Mouse (Mus musculus) urinary bladder, postnatal 10 days (tissue): Measurements from ENCODE around the gene Fam205a1.
"Not testable (repeated sequence)": the region's sequence is repeated elsewhere in the genome, so short reads cannot be mapped to it uniquely, and the experiment has no call there.

Source experiments
- DNase-seq: peaks from one replicate; pipeline ENCODE4 v3.0.0; 2022; ENCODE audit warnings: low spot score

The Fam205a1 gene

GRCm38 (mm10) chr4:42853788-42854187 is at the start of gene Fam205a1:
Gene Fam205a1 (minus strand): TSS chr4:42853888.
- DNase-seq: not testable (repeated sequence)

- no peak for DNase-seq
Observed at GRCm38 (mm10) chr4:42902730-42903129, 49.0 kb upstream of the Fam205a1 start.

GRCm38 (mm10) chr4:42902174-42902573 is 48.5 kb upstream of the Fam205a1 start:
- DNase-seq: no peak

GRCm38 (mm10) chr4:42900878-42901277 is 47.2 kb upstream of the Fam205a1 start:
- no peak for DNase-seq

GRCm38 (mm10) chr4:42898914-42899313 is 45.2 kb upstream of the Fam205a1 start:
- no peak for DNase-seq

GRCm38 (mm10) chr4:42895118-42895517 is 41.4 kb upstream of the Fam205a1 start:
- no peak for DNase-seq

GRCm38 (mm10) chr4:42891176-42891575 is 37.5 kb upstream of the Fam205a1 start:
- no peak for DNase-seq

GRCm38 (mm10) chr4:42888806-42889205 is 35.1 kb upstream of the Fam205a1 start:
- DNase-seq: no peak

- DNase-seq: no peak
Observed at GRCm38 (mm10) chr4:42886926-42887325, 33.2 kb upstream of the Fam205a1 start.

- DNase-seq: no peak
Observed at GRCm38 (mm10) chr4:42880677-42880948, 26.9 kb upstream of the Fam205a1 start.

GRCm38 (mm10) chr4:42879829-42880676 is 26.4 kb upstream of the Fam205a1 start:
- DNase-seq: no peak

- no peak for DNase-seq
Observed at GRCm38 (mm10) chr4:42877657-42878056, 24.0 kb upstream of the Fam205a1 start.

- no peak for DNase-seq
Observed at GRCm38 (mm10) chr4:42876586-42877291, 23.1 kb upstream of the Fam205a1 start.

GRCm38 (mm10) chr4:42874134-42874533 is 20.4 kb upstream of the Fam205a1 start, which contains the start of gene Fam205c:
Gene Fam205c (minus strand): TSS chr4:42874234.
- DNase-seq: no peak

- DNase-seq: no peak
Observed at GRCm38 (mm10) chr4:42872746-42873435, 19.2 kb upstream of the Fam205a1 start.

- no peak for DNase-seq
Observed at GRCm38 (mm10) chr4:42872151-42872550, 18.5 kb upstream of the Fam205a1 start.

GRCm38 (mm10) chr4:42870748-42871147 is 17.1 kb upstream of the Fam205a1 start:
- DNase-seq: no peak

- no peak for DNase-seq
Observed at GRCm38 (mm10) chr4:42868193-42868592, 14.5 kb upstream of the Fam205a1 start.

- no peak for DNase-seq
Observed at GRCm38 (mm10) chr4:42867390-42867789, 13.7 kb upstream of the Fam205a1 start.

GRCm38 (mm10) chr4:42863487-42863886 is 9.8 kb upstream of the Fam205a1 start:
- DNase-seq: not testable (repeated sequence)

GRCm38 (mm10) chr4:42860483-42860882 is 6.8 kb upstream of the Fam205a1 start:
- DNase-seq: not testable (repeated sequence)

GRCm38 (mm10) chr4:42856671-42857070 is 3.0 kb upstream of the Fam205a1 start, which contains the start of gene Gm12394:
Gene Gm12394 (minus strand): TSS chr4:42856771.
- not testable (repeated sequence) for DNase-seq
